Mouse (Mus musculus): ENCODE results near the gene Sp100.

The Sp100 gene

DNA sequence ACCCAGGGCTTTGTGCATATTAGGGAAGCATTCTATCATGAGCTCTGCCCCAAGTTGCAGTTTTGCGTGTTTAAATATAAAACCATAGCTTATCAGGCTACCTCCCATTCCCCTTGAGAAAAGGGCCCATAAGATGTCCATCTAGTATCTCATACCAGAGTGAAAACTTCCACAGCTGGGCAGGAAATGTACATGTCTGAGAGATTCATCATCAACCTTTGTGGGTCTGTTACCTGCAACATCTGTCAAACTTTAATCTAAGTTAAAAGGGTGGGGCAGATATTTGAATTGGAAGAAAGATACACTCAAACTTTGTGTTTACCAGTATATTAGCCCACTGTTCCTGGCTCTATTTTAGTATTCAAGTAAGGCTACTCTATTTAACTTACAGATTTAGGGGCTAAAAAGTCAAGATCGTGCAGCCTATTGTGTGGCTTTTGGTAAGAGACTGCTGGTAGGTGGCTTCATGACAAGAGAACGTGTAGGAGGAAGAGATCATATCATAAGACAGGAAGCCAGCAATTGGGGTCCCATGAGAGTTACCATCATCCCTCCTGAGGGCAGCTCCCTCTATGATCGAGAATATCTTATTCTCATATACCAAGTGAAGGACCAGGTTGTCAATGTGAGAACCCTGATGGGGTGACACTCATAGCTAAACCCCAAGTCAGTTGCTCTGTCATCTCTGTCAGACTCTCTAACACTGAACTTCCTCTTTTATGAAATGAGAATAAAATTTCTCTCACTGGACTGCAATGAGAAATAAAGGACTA is 48.1 kb downstream of the Sp100 start:
- in situ Hi-C loops (cut with MboI), result no loop called here

DNA sequence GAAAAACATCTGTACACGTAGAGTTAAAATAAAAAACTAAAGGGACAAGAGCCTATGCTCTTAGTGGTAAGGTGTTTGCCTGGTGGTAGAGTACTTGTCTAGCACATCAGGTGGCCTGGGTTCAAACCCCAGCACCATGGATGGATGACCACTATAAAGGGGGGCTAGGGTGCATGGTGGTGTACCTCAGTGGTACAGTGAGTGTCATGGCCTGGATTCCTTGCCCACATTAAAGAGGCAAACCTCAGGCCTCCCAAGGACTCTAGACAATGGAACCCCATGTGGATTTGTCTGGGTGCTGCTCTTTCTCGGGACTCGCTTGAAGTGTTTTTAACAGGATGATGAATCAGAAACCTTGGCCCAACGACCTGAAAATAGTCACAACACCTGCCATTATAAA is 52.7 kb downstream of the Sp100 start:
- in situ Hi-C loops (cut with MboI), result no loop called here

DNA sequence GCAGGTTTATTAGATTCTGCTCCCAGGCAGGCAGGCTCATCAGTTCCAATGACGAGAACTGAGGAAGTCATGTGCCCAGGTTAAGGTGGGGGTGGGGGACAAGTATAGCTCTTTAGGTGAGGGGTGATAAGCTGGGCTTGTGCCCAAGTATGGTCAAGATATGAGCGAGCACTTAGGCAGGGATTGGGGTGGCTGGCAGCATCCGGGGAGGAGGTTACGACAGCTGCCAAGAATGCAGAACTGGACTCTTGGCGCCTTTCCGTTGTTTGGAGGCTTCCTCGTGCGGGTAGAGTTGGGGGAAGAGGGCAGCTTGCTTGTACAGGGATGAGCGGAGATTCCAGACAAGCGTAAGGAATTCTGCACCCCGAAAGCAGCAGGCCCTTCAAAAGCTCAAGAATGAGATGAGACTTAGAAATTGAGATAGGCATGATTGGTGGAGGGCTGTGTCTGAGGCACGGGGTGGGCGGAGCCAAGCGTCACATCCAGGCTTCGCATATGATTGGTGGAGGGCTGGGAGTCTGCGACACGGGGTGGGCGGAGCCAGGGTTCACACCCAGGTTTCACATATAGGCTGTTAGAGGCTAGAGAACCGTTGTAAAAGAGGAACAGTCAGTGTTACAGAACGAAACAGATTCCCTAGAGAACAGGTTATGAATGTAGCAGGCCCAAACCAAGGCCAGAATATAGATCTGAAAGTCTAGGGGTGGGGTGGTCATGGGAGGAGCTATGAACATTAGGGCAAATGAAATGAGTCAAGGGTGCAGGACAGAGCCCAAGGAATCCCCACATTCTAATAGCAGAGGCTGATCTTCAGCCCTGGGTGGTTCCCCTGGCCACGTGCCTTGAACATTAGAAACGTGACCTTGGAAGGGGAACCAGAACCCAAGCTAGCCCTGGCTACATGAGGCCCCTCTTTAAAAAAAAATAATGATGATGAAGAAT is 53.7 kb downstream of the Sp100 start:
- in situ Hi-C loops (cut with MboI), result no loop called here

DNA sequence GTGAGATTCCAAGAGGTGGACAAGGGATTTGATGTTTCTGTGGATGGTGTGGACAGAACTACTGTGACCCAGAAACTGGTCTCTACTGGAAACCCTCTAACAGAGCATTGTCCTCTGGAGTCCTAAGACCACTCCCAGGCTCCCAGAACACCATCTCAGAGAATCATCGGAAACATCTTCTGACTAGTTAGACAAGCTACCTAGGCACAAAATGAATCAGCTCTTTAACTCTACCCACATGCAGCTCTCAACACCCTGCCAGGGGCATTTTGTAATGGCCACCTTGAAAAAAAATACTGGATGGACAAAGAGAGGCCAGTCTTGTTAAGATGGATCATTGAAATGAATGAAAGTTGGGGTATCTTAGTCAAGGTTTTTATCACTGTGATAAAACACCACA is 55.8 kb downstream of the Sp100 start:
- in situ Hi-C loops (cut with MboI), result no loop called here

DNA sequence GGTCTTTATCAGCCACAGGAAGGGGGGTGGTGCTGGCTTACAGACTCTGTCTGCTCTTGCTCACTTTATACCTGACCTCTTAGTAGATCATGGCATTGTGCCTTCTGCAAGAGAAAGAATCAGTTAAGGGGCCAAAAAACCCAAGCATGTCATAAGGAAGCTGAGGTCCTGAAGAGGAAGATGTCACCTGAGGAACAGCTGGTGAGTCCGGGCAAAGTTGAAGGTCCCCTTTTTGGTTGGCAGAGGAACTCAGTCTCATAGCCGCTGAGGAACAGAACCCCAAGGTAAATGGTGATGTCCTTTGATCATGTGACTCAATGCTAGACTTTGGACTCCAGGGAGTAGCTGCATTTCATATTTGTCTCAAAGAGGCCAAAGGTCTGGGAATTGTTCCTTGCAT is 57.0 kb downstream of the Sp100 start:
- in situ Hi-C loops (cut with MboI), result no loop called here

DNA sequence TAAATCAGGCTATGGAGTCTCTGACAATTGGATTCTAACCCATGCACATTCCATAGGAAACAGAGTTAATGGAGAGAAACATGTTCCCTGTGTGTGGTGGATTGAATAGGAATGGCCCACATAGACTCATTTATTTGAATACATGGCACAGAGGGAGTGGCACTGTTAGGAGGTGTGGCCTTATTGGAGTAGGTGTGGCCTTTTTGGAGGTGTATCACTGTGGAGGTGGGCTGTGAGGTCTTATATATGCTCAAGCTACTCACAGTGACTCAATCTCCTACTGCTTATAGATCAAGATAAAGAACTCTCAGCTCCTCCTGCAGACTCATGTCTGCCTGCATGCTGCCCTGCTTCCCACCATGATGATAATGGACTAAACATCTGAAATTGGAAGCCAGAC is 64.7 kb downstream of the Sp100 start:
- in situ Hi-C loops (cut with MboI), result no loop called here

DNA sequence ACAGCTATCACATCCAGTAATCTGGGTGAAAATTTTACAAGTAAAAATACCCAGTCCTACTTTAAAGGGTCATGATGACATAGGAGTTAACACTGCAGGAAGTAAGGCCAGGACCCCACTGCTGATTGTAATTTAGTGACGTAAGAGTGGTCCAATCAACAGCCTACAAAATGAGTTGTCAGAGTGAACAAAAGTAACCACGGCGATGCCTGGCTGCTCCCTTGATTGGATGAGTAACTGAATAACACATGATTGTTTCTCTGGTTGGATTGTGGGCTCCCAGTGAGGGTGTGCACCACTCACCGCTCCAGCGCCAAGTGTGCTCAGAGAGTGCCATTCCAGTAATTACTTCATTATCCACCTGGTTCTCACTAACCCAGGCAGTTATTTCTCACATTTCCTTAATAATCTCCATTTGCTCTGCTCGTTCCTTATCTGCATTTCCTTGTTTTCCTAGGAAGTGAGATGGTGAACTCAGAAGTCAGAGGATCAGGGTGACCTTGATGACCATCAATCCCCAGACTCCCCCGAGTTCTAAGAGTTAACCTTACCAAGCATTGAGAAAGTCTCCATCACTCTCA is 66.7 kb downstream of the Sp100 start:
- in situ Hi-C loops (cut with MboI), result no loop called here

DNA sequence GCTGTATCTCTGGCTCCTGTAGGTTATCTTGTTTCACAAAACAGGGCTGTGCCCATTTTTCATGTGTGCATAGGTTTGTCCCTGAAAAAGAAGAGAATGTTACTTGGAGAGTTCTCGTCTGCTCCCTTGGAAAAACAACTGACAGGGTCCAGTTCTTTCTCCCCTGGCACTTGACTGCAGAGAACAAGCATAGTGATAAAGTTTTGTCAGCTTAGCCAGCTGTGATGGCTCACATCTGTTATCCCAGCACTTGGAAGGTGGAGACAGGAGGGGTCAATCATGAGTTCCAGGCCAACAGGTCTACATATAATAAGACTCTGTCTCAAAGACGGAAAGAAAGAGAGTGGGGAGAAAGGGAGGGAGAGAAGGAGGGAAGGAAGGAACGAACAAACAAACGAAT is 69.3 kb downstream of the Sp100 start:
- in situ Hi-C loops (cut with MboI), result no loop called here

DNA sequence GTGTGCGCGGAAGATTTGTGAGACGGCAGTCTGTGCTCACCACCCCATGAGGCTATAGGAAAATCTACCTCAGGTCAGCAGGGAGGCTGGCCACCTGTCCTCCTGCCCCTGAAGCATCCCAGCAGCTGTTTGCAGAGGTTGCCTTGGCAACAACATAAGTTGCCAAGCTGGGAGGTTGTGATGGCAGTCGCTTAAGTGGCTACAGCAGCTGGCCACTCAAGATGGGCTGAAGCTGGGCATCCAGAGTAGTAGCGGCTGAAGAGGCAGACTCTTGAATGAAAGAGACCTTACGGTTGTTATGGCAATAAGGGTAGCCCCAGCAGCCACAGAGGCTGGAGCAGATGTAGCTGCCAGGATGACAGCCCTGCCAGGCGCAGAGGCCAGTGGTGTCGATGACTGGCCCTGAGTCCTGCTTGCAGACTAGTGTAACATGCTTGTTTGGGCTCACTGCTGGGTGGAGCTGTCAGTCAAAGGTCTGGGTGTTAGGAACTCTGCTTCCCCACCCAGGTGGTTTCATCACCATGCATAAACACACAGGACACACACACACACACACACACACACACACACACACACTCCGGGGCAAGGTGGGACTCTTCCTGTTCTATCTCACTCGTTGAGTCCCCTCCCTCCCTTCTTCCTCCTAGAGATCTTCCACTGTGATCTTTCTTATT is 70.6 kb downstream of the Sp100 start:
- in situ Hi-C loops (cut with MboI), result no loop called here

DNA sequence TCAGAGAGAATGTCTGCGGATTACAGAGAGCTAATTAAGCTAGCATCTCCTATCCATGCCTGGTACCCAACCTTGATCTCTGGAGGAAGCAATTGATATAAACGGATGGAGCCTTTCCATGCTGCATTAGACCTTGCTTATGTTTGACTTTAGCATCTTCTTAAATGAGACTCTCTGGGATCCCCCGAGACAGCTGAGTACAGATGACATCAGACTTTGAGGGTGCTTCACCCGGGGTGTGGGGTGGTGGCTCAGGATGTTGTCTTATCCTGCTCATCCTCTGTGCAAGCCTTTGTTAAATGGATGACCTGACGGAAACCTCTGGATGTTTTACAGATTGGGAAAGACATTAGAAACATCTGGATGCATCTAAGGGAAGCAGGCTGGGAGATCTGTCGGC is 80.7 kb downstream of the Sp100 start:
- in situ Hi-C loops (cut with MboI), result no loop called here

DNA sequence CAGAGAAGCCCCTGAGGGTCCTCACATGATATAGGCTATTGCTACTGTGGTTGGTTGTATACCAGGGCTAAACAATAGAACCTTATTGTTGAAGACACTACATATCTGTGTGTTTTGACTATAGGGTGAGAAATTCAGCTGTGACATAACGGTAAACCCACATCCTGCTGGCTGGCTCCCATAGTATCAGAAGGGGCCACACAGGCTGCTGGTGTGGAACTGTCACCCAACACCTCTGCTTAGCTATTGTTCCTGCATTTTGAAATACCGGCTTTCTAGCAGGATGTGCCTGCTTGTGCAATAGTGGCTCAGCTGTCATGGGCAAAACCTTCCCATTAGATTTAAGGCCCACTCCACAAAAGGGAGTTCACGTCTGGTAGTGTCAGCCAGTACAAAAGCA is 82.8 kb downstream of the Sp100 start:
- in situ Hi-C loops (cut with MboI), result no loop called here

DNA sequence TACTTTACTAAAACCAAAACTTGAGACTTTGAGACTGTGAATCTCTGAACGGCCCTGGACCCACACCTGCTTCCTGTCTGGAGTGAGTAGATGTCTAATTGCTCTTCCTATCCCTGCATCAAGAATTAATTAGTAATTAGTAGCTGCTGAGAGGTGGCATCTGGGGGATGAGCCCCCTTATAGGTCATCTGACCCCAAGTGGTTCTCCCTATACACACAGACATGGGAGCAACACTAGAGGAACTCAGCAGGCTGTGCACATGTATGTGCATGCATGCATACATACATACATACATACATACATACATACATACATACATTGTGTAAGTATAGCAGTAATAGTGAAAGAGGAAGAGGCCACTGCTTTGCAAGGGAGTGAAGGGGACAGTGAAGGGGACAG is 84.7 kb downstream of the Sp100 start:
- in situ Hi-C loops (cut with MboI), result no loop called here

DNA sequence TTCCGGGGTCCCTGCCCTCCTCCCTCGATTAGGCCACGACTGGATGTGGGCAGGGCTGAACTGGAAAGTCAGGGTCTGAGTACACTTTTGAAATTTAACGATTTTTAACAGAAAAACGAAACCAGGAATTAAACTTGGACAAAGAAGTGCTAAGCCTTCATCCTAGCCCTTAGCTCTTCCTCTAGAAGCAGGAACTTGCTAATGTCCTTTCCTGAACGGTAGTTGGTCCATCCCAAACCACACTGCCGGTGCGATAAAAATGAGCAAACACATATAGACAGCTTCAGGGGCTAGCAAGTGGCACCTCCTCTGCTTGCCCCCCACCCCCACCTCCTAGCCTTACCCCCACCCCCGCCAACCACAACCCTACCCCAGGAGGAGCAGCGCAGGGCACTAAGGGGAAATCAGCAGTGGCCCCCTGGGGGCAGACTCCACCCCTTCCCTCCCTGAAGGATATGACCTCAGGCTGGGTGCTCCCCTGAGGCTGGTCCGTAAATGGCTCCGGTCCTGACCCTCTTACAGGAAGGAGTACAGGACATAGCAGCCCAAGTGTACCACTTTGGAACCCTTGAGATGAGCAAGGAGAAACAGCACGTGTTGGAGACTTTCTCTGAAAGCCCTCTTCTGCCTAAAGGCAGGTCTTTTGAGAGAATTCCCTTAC is 85.8 kb downstream of the Sp100 start:
- in situ Hi-C loops (cut with MboI), result no loop called here

DNA sequence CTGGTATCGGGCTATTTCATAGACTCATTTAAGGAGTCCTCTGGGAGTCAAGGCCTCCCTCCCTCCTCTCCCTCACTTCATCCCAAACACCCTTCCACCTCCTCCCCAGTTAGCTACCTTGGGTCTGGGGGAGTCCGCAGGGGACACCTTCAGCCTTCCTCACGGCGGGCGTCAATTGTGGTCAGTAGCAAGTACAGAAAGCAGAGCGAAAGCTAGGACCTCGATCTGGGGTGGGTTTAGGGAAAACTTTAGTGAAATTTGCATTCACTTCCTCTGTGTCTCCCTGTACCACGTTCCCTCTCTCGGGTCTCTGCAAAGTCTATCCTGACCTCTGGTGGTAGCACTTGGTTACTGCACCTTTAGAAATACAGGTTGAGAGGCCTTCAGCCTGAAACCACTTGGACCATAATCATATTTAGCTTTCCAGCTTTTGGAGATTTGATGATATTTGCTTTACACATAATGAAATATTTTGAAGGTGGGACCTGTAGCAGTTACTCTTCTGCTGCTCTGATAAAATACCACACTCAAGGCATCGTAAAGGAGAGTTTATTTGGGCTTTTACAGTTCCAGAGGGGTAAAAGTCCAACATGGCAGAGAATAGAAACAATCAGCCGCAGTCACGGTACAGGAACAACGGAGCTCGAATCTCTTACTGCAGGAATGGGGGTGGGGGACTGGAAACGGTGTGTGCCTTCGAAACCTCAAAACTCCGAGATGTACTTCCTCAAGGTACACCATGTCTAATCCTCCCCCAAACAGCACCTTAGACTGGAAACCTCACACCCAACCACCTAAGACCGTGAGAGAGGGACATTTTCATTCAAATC is 86.8 kb downstream of the Sp100 start:
- in situ Hi-C loops (cut with MboI), result no loop called here

DNA sequence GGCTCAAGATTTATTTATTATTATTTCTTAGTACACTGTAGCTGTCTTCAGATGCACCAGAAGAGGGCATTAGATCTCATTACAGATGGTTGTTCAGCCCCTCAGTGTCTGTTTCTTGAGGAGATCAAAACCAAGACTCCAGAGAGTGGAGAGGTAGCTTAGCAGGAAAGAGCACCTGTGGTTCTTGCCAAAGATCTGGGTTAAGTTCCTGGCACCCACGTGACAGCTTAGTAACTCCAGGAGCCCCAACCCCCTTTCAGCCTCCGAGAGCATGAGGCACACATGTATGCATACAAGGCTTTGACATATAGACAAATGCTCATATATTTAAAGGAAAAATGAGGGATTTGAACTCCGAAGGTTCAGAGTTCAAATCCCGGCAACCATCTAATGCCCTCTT is 89.2 kb downstream of the Sp100 start:
- in situ Hi-C loops (cut with MboI), result no loop called here

DNA sequence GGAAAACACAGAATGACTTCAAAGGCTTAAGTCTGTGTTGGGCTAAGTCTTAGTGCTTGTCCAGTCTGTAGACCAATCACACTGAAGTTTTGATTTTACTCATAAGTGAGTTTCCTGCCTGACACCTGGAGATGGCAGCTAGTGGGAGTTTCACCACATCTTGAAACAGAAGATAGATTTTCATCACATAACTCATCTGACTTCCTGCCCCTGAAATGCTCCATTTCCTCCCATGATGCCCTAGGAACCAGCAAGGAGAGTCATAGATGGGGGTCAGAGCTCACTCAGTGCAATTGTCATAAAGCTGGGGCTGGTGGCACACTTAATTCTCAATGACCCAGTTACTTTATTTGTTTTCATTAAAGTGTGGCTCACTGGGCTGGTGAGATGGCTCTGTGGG is 90.0 kb downstream of the Sp100 start:
- in situ Hi-C loops (cut with MboI), result no loop called here

DNA sequence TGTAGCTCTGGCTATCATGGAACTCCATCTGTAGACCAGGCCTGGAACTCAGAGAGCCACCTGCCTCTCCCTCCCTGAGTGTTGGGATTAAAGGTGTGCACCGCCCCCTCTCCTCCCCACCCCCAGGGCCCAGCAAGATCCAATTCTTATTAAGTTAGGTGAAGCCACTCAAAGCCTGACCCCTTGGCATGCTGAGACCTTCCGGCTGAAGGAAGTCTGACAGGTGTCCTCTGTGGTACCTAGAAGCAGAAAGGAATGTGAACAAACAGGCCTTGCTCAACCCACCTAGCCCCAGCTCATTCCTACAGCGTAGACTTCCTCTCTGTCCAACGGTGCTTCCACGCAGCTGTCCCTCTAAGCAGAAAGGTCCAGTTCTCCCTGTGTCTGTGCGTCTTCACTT is 91.1 kb downstream of the Sp100 start:
- in situ Hi-C loops (cut with MboI), result no loop called here

DNA sequence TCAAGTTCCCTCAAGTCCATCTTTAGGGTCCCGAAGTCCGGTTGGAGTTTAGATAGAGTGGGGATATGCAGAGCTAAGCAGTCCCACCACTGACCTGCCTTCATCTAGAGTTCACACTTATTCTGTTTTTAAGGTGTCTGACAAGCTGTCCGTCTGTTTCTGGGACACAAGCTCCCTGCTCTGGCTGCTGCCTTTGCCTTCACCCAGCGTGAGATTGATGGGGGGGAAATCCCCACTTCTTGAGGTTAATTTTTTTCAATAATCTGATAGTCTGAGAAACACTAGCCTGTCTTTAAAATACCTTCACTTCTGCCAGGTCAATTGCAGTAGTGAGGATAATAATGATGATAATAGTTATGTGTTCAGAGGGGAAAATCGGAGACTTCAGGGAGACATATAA is 92.5 kb downstream of the Sp100 start:
- in situ Hi-C loops (cut with MboI), result no loop called here

DNA sequence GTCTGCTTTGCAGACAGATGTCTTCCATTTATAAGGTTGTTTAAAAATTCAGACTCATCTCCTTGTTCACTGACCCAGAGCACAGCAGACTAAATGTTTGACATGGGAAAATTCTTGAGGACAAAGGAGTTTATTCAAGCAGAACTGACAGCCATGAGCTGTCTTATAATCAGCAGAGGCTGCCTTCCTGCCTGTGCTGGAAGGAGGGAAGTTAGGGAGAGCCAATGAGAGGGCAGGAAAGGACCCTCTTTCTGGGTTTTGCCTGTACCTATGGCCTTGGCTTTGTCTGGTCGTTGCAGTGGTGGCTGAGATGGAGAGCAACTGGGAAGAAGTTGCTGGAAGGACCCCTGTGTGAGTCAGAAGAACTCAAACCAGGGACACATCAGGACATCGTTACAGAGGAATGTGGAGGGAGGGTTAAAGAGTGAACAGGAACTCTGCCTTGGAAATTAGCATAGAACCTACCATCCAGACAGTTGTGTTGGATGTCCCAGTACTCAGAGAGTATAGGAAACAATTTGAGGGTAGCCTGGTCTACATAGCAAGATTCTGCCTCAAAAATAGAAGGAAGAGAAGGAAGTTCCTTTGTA is 93.2 kb downstream of the Sp100 start:
- in situ Hi-C loops (cut with MboI), result no loop called here

DNA sequence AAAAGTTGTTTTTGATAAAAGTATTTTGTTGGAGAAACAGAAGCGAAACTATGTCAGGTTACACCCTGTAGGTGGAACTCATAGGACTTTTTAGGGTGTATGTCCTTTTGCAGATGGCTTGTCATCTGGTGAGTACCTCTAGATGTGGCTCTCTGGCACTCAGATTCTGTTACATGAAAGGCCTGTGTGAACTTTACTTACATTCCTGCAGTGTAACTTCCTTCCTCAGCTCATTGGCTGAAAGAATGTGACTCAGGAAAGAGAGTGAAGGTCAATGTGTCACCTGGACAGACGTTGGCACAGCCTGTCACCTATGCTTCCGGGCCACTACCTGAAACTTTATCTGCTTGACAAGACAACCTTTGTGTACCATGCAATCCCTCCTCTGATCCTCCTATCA is 94.8 kb downstream of the Sp100 start:
- in situ Hi-C loops (cut with MboI), result no loop called here

DNA sequence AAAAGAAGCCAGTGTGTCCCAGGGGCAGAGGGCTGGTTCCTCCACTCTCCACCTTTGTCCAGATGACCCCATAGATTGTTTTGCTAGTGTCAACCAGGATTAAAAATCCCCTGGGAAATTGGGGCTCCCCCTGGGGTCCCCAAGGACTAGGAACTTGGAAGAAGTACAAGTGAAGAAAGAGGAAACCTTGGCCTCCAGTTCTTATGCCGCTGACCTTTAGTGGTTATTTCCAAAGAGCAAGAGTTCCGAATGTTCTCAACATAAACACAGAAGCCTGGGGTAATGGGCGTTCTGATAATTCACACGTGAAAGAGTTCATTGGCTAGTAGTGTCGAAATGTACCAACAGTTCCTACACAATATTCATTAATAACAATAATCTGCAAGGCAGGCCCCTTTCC is 96.7 kb downstream of the Sp100 start:
- in situ Hi-C loops (cut with MboI), result no loop called here
